Mouse (Mus musculus): ENCODE data around the gene Mov10l1.

DNA sequence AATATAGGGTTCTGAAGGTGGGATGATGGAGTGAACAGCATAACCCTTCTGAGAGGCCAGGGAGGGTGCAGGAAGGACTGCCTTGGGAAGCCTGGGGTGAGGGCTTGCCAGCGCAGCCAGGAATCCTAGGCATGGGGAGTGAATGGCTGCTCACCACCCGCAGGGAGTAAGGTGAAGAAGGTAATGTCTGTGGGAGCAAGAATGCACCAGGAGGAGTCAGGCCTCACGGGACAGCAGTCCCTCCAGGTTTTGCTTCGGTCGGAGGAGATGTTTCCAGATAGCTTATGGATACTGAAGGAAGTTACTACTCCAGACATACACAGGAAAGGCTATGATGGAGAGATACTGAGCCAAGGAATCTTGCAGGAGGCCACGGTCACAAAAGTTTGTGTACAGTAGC is 76.0 kb downstream of the Mov10l1 start:
- no peak for TF ChIP-seq MAFK (IDR thresholded peaks at IDR 0.05; ENCODE audit: insufficient read depth, low read depth, low read length)
- no peak for TF ChIP-seq HCFC1 (IDR thresholded peaks at IDR 0.05; ENCODE audit: borderline replicate concordance, insufficient read depth, low read length)
- no peak for TF ChIP-seq CHD2 (IDR thresholded peaks at IDR 0.05; ENCODE audit: low read depth, low read length)
